Mouse (Mus musculus) bone marrow macrophage, adult 2 months (primary cell): Measurements from ENCODE around the gene Cacna2d3.

Experiments used
- CTCF ChIP-seq: IDR thresholded peaks from 2 replicates; pipeline ENCODE4 v1.5.1; 2012; ENCODE audit warnings: low read depth, mild to moderate bottlenecking, low read length, moderate library complexity
- POLR2A ChIP-seq: IDR thresholded peaks from 2 replicates; pipeline ENCODE4 v1.6.1; 2012; ENCODE audit warnings: mild to moderate bottlenecking, low read depth, low read length, borderline replicate concordance

DNA sequence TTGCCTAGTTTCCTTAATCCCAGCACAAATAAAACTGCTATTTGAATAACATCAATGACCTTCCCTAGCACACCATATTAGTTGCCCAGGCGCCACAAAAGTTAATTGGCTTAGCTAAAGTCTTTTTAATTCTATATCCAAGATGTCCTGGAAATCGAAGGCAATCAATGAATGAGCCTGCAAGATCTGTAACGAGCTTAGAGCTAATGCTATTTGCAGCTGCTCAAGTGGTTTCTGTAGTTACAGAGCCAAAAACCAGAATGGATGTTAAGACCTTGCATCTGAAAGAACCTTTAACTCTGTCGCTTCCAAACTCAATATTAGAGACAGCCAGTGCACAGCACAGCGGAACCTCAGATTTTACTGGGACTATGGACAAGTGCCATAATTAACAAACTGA, 173.0 kb downstream of the Cacna2d3 start:
- no peak for TF ChIP-seq CTCF
- TF ChIP-seq POLR2A: no peak
